Mouse (Mus musculus) T-cell, adult 2 months (primary cell): ENCODE results near the gene Pcbp4.
"Not testable (repeated sequence)": the region's sequence is repeated elsewhere in the genome, so short reads cannot be mapped to it uniquely, and the experiment has no call there.

Experiments
- DNase-seq: peaks from one replicate; pipeline ENCODE4 v3.0.0; 2022; ENCODE audit warnings: low spot score

Pcbp4 gene

GRCm38 (mm10) chr9:106482578-106483115 is 29.6 kb downstream of the Pcbp4 start:
- no peak for DNase-seq

- DNase-seq, result no peak
Observed at GRCm38 (mm10) chr9:106483136-106483535, 30.0 kb downstream of the Pcbp4 start.

- no peak for DNase-seq
Observed at GRCm38 (mm10) chr9:106483606-106484005, 30.5 kb downstream of the Pcbp4 start.

GRCm38 (mm10) chr9:106485076-106485475 is 32.0 kb downstream of the Pcbp4 start:
- DNase-seq, result no peak

- DNase-seq, result not testable (repeated sequence)
Observed at GRCm38 (mm10) chr9:106487602-106488001, 34.5 kb downstream of the Pcbp4 start.

- DNase-seq, result no peak
Observed at GRCm38 (mm10) chr9:106499667-106500066, 46.6 kb downstream of the Pcbp4 start, which contains the start of gene Iqcf1. Iqcf1 (plus strand) TSS chr9:106499967.

GRCm38 (mm10) chr9:106501846-106502245 is 48.8 kb downstream of the Pcbp4 start:
- no peak for DNase-seq

- no peak for DNase-seq
Observed at GRCm38 (mm10) chr9:106504246-106504645, 51.2 kb downstream of the Pcbp4 start.

GRCm38 (mm10) chr9:106509356-106509755 is 56.3 kb downstream of the Pcbp4 start:
- DNase-seq, result no peak

GRCm38 (mm10) chr9:106512729-106513450 is 59.8 kb downstream of the Pcbp4 start:
- DNase-seq, result no peak

GRCm38 (mm10) chr9:106513566-106513965 is 60.5 kb downstream of the Pcbp4 start:
- no peak for DNase-seq
